Mouse (Mus musculus) cerebellum, adult 11 months (tissue): ENCODE data around the gene Rassf1.
A peak's percentile ranks its signal among the peaks of the same experiment; 100 is the strongest.

Experiments
- DNase-seq: peaks from one replicate; pipeline ENCODE4 v3.0.0; 2022

The Rassf1 gene

DNA sequence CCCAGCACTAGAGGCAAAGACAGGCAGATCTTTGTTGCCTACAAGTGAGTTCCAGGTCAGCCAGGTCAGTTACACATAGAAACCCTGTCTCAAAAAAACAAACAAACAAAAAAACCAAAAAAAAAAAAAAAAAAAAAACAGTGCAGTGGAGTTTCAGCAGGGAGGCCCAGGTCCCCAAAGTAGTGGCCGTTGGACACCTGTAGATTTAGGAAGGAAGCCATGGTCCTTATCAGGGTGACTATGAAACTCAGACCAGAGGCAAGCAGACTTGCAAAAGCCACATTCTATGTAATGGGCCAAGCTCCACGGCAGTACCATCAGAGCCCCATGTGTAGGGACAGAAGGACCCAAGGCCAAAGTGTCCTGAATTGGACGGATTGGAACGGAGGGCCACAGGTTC lies 30.2 kb downstream of the Rassf1 start:
- no peak for DNase-seq

DNA sequence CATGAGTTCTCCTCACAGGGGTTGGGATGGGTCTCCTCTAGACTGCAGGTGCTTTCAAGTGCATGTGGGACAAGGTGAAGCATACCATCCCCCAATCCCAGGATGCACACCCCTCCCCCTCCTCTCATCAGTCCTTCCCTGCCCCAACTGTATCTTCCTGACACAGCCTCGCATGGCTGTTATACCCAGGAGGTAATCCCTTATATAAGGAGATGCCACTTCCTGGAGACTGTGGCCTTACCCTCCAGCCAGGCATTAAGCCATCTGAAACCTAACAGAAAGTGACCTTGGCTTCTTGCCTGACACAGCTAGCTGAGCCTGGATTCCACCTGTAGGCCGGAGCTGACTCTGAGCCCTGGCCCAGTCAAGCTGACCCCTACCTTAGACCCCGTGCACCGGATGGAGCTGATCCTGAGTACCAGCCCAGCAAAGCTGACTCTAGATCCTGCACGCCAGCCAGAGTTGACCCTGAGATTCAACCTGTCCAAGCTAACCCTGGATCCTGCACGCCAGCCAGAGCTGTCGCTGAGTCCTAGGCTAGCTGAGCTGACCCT lies 31.2 kb downstream of the Rassf1 start:
- no peak for DNase-seq

DNA sequence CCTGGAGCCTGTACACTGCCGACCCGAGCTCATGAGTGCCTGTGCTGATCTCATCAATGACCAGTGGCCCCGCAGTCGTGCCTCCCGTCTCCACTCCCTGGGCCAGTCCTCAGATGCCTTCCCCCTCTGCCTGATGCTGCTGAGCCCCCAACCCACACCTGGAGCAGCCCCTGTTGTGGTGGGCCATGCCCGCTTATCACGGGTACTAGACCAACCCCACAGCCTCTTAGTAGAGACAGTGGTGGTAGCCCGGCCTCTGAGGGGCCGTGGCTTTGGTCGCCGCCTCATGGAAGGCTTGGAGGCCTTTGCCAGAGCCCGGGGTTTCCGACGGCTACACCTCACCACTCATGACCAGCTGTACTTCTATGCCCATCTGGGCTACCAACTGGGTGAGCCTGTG lies 31.8 kb downstream of the Rassf1 start:
- no peak for DNase-seq

DNA sequence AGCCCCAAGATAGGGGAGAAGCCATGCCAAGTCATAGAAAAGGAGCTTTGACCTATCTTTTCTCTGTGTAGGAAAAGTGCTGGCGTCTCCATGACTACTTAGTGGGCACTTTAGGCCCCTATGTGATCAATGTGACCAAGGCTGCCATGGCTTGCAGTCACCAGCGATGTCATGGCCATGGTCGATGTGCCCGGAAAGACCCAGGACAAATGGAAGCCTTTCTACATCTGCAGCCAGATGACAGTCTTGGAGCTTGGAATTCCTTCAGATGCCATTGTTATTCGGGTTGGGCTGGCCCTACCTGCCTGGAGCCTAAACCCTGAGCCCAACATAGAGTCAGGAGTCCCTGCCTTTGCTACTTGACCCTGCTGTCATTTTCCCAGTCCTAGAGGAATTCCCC lies 35.1 kb downstream of the Rassf1 start:
- DNase-seq, result no peak

DNA sequence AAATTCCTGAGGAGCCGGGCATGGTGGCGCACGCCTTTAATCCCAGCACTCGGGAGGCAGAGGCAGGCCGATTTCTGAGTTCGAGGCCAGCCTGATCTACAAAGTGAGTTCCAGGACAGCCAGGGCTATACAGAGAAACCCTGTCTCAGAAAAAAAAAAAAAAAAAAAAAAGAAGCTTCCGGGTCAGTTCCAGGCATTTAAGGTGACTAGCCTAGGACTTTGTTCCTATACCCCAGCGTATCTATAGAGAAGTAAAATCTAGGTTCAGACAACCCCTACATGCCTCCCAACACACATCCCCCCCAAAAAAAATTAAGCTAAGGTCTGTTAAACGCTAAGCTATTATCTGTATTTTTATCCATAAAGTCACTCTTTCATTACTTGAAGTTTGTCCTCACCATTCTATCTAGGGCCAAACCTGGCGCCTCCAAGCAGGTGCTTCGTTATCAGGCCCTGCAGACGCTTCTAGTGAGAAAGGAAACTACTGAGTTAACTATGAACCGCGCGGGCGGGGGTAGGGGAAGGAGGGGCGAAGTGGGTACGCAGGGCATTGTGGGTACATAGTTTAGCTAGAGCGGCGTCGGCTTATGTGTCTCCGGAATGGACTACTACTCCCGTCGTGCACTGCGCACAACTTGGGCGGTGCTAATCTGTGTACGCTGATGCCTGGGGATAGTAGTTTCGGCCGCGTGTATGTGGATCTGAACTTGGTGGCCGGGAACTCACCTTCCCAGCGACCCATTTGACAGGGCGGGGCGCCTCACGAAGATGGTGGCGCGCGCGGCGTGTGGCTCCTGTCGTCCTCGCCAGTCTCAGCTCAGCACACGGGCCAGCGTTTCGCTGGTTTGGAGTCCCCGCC lies 35.8 kb downstream of the Rassf1 start, which contains the start of gene Ifrd2:
Gene Ifrd2, plus strand, starts transcription at position 669 of the 859 bp plus-strand sequence.
- DNase-seq, result peak; percentile 96

DNA sequence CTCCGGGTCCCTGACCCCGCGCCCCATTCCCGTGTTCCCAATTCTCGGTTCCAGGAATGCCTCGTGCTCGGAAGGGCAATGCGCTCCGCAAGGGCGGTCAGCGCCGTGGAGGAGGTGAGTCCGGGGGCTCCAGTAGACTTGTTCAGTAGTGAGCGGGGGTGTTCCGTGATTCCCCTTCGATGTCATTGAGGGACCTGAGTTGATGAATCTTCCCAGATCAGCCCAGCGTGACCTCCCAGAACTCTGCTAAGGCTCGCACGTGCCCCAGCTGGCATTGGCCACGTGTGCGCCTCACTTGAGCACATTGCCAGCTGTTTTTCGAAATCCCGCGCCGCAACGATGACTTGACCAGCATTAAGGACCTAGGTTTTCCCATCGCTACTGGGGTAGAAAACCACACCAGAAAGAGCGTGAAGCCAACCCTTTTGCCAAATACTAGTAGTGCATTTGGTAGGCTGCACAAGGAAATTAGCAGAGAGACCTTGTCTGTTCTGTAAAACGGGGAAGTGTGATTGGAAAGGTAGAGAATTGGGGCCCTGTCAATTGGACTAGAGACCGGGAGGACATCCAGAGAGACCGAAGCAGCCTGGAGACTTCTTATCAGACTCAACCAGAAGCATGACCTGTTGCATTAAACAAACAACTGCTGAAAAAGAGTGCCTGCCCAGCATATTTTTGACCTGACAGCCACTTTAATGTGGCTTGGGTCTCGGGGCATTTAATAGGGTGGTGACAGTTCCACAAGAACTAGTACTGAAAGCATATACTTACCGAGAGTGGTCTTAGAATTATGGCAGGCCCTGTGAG lies 36.7 kb downstream of the Rassf1 start:
- peak; percentile 61 for DNase-seq

DNA sequence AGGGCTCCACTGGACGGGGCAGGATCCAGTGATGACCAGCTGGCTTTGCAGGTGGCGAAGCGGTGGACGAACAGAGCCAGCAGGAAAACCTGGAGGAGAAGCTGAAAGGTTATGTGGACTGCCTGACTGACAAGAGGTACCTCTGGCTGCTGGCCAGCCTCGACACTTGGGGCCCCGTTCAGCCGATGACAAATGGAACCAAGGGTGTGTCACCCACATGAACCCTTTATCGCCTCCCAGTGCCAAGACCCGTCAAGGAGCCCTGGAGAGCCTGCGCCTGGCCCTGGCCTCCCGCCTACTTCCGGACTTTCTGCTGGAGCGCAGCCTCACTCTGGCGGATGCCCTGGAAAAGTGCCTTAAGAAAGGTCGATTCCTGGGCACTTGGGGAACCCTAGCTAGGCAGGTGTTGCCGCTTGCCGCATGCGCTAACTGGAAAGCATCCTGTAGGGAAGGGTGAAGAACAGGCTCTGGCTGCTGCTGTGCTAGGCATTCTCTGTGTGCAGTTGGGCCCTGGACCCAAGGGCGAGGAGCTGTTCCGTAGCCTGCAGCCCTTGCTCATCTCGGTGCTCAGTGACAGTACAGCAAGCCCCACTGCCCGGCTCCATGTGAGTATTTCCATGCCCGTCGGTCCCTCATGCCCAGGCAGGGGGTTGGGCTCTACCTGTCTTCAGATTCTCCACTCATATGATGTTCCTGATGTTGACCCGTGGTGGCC lies 38.9 kb downstream of the Rassf1 start:
- DNase-seq, result no peak

DNA sequence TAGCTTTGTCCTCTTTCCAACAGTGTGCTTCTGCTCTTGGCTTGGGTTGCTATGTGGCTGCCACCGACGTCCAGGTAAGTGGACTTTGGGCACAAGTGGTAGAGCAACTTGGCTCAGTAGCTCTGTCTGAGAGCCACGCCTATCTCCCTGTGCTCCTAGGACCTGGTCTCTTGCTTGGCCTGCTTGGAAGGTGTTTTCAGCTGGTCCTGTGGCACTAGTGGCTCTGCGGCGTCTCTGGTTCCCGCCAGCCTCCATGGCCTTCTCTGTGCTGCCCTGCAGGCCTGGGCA lies 39.4 kb downstream of the Rassf1 start:
- DNase-seq, result no peak

DNA sequence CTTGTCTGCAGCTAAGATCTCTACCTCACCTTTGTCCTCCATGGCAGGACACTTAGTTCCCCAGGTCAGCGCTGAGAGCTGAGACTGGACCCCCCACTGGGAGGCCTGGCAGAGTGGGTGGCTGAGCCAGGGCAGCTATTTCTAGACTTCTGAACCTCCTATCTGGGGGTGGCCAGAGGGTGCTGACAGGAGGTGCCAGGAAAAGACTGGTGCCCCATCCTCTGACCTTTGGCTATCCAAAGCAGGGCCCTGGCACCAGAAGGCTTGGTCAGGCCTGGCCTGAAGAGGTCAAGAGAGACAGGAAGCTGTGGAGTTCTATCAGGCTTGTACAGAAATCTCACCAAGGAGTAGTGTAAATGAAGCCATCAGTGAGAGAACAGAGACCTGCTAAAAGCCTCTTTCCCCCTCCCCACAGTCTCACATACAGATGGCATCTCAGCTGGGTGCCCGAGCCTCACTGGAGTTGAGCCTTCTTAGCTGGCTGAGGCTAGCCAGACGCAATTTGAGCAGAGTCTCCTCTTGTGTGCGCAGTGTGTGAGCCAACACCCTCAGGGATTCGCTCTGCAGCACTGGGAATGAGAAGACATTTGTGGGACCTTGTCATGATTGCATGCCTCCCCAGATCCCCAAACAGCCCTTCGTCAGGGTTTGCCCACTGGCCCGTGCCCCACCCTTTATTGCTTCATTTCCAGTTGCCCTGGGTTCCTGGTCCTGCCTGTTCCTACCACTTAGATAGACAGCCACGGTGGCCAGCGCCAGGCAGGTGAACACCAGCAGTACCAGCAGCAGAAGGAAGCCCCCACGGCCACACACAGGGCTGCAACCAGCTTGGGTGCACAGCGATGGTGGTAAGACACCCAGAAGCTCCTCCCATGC lies 42.0 kb downstream of the Rassf1 start:
- peak; percentile 82 for DNase-seq

DNA sequence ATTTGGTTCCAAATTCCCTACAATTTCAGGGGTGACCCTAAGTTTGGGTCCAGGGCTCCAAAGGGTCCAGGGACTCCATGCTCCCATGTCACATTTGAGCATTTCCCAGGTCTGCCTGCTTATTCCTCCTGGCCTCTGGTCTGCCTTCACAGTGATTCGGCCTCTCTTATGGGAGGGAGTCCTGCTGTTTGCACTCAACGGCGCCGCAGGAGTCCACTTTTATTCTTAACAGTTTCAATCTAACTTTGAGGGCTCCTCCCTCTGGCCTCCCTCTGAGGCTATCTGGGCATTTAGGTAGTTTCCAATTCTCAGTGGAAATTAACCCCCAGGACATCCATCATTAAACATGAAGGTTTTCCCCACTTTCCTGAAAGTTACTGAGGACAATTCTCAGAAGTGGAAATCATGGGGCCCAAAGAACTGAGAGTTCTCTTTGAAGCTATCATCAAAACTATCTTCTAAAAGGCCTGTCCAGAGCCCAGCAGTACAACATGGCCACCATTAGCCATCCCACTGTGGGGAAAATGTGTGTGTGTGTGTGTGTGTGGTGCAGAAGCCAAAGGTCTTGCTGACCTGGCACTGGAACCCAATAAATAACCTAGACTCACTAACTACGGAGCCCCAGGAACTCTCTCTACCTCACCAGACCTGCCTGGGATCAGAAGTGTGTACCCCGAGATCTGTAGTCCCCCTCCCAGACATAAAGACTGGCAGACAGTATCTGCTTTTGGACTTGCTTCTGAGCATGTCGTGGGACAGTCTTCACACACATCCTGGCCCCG lies 43.1 kb downstream of the Rassf1 start:
- DNase-seq, result no peak

DNA sequence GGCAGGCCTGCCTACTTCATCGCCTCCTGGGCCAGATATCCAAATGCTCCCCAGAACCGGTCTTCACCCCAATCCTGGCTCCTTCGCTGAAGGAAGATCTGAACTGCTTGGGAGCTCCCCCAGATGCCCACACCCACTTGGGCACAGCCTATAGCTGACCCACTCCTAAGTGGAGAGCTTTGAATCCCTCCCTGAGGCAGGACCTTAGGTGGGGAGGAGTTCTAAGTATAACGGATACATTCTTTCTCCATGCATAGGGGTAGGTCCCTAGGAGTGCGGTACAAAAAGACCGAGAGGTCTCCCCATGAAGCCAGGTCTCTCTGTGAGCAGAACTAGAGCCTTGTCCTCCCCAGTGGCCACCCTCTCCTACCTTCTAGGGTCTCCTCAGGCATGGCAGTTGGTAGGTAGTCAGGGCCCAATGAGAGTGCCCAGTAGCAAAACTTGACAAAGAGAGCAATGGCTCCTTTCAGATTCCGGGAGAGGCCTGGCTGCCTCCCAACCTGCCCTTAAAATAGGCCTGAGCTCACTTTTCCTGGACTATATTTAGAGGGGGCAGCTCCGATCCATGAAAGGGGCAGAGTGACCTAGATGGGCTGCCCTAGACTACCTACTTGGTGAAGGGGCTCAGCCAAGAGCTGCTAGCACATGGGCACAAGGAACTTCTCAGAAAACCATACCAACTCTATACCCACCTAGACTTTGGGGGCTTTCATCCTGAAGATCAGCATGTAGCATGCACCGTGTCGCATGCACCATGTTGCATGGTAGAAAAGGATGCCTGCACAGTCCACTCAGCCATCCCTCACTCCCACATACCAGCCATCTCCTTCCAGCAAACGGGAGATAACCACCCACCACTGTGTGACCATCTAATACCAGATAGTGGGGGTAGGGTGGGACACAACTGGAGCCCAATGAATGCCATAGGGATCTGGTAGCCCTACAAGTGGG lies 45.5 kb downstream of the Rassf1 start:
- no peak for DNase-seq

DNA sequence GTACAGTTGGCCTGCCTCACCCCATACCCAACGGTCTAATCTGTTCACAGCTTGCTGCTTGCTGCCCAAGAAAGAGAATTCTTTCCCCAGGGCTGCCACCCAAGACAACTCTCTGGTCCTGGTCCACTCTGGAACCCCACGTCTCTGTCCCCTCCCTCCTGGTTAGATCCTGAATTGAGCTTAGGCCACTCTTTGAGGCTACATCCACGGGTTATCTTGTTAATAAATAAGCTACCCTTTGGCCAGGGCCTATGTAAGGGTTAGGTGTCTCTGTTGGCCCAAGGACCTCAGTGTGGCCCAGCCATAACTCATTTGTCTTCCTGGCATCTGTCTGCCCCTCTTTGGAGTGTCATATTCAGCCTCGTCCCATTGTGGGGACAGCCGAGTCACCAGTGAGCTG lies 47.0 kb downstream of the Rassf1 start:
- DNase-seq, result no peak

DNA sequence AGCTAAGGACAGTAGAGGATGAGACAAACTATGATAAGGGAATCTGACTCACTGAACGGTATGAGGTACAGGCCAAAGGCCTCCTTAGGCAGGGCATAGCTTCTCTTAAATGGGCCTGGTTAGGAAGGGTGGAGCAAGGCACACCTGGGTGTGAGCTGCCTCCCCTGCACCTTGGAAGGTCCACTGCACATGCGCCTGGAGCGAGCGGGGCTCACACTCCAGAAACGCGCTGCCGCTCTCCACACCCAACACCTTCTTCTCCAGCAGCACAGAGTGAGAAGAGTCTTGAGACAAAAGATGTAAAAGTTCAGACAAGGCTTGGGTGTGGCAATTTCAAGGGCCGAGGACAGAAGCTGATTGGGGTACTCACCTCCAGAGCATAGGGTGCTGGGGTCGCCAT lies 48.1 kb downstream of the Rassf1 start:
- no peak for DNase-seq

DNA sequence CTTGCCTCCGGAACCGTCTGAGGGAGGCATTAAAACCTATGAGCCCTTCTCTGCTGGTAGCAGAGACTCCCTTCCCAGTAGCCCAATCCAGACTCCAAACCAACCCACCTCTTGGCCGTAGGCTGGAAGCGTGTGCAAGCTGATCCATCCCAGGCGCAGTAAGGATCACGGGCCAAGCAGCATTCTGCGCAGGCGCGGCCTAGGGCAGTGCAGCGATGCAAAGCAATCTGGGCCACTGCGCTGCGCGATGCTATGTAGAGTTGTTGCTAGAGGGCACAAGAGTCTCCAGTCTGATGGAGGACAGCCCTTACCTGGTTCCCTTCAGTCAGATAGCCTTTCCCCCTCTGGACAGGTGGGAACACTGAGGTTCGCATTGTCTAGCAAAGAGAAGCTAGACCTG lies 48.5 kb downstream of the Rassf1 start:
- DNase-seq, result no peak

DNA sequence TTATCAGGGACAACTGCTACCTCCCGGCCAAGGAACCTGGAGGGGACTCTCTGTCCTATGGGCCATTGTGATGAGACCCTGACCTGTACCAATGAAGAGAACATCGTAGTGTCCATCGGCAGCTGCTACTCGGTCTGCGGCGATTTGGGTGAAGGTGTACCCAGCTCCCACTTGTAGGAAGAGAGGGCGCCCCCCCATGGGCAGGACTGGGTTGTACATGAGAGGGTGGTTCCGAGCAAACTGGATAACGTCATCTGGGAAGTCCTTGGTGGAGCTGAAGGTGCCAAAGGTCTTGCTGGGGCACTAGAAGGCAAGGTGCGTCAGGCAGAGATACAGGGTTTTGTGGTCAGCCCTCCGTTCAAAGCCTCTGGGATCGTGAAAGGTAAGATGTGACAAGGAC lies 49.4 kb downstream of the Rassf1 start:
- no peak for DNase-seq

DNA sequence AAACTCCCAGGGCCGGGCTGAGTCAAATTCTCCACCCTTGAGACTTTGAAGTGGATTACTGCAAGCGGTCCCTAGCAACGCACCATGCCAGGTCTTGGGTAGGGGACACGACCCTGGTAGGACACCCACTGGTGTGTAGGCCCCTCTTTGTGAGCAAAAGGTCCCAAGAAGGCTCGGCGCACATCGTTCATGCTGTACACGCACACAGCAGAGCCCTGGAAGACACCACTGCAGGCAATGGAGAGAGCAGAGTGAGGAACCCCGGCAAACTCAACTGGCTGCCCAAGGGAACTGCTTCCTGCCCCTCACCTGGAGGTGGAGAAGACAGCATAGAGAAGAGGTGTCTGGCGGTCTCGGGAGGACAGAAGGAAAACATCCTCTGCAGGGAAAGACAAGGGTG lies 49.9 kb downstream of the Rassf1 start:
- DNase-seq, result no peak

DNA sequence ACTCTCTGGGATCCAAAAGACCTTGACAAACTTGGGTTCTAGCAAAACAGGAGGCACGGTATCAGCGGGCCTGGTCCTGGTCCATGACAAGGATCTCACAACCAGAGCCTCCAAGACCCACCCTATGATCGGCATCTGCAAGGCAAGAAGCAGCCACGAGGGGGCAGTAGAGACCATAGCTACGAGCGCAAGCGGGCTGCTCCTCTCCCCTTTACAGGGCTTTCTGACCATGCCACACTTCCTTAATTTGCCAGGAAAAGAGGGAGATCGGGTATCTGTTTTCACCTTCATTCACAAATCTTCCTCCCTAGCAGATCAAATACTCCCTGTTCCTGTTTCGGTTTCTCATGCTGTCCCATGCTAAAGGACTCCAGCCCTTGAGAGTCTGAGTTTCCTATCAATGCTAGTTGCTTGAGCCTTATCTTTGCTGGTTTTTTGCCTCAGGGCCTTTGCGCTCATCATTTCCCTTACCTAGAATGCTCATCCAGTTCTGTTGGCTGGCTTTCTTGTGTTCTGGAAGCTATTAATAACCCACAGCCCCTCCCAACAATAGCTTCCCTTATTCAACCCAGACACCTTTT lies 50.8 kb downstream of the Rassf1 start:
- DNase-seq, result peak; percentile 90

DNA sequence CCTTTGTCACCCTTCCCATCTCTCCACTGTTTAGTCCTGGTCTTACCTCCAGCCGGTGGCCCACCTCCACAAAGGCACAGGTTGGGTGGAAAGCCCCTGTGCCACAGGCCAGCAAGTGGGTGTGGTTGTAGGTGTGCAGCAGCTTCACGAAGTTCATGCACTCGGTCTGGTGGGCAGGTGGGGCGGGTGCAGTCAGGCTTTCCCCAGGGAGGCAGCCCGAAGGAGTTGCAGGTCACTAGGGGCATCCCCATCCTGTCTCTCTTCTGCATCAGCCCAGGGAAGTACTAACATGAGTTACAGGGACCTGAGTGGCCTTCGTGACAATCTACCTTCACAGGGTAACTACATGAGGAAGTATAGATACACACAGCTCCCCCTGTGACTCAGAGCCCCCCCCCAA lies 51.9 kb downstream of the Rassf1 start:
- no peak for DNase-seq

DNA sequence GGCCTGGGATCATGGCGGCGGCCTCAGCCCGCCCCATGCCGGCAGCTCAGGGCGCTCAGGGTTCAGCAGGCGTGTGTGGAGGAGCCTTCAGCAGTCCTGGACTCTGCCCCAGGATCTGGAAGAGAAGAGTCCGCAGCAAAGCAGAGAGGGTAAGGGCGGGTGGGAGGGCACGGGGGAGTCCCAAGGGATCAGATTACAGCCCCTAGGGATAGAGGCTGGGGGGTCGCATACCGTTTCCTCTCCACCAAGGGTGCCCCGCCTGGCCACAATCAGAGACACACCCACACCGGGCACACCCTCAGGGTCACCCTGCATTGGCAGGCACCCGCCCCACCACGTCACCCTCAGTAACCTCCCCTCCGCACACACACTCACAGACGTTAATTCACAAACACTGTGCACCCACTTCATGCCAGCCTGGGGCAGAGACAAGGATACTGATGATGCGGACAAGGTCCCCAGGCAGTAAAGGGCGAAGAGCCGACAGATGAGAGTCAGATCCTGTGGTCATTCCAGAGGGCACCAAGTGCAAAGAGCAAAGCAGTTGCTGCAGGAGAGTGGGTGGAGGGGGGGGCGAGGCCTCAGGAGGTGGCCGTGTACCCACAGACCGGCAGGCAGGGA lies 53.8 kb downstream of the Rassf1 start:
- DNase-seq, result no peak

DNA sequence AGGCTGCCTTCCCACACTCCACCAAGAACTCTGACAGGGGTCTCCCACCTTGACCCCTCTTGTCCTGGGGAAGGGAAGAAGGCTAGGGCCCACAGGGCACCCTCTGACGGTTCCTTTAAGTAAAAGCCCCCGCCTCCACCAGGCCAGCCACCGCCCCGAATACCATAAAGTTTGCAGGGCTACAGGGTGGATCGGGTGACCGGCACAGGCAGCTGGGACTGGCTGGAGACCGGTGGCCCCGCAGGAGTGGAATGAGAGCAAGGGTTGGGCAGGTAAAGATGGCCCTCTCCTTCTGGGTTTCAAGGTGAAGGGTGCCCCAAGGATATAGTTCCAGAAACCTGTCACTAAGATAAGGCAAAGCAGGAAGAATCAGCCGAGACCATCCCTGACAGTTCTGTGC lies 55.2 kb downstream of the Rassf1 start:
- no peak for DNase-seq
